Mouse (Mus musculus) retina, postnatal 1 day (tissue): ENCODE data around the gene Ube2z.
A peak's percentile ranks its signal among the peaks of the same experiment; 100 is the strongest.

Experiments
- DNase-seq: peaks from one replicate; pipeline ENCODE4 v3.0.0-alpha.2; 2012

Gene Ube2z

GRCm38 (mm10) chr11:96050854-96051253, 14.3 kb downstream of the Ube2z start:
- no peak for DNase-seq

GRCm38 (mm10) chr11:96049939-96050338, 15.2 kb downstream of the Ube2z start:
- no peak for DNase-seq

GRCm38 (mm10) chr11:96047469-96048373, 17.5 kb downstream of the Ube2z start:
- DNase-seq = no peak

GRCm38 (mm10) chr11:96046793-96047192, 18.4 kb downstream of the Ube2z start:
- no peak for DNase-seq

- DNase-seq = no peak
Measured at GRCm38 (mm10) chr11:96046028-96046427, 19.2 kb downstream of the Ube2z start.

- DNase-seq = no peak
Measured at GRCm38 (mm10) chr11:96044803-96045567, 20.2 kb downstream of the Ube2z start.

- DNase-seq = no peak
Measured at GRCm38 (mm10) chr11:96038560-96038959, 26.6 kb downstream of the Ube2z start.

- no peak for DNase-seq
Measured at GRCm38 (mm10) chr11:96037499-96037898, 27.7 kb downstream of the Ube2z start.

- DNase-seq = no peak
Measured at GRCm38 (mm10) chr11:96035133-96035532, 30.1 kb downstream of the Ube2z start.

- DNase-seq = peak; percentile 95
Measured at GRCm38 (mm10) chr11:96034596-96035052, 30.6 kb downstream of the Ube2z start, which contains the start of gene Snf8. Snf8 (plus strand) TSS chr11:96034885.

GRCm38 (mm10) chr11:96034116-96034515, 31.1 kb downstream of the Ube2z start:
- no peak for DNase-seq

GRCm38 (mm10) chr11:96033264-96033663, 31.9 kb downstream of the Ube2z start:
- DNase-seq = peak; percentile 39

GRCm38 (mm10) chr11:96031701-96032100, 33.5 kb downstream of the Ube2z start:
- no peak for DNase-seq

- DNase-seq = no peak
Measured at GRCm38 (mm10) chr11:96030571-96030970, 34.6 kb downstream of the Ube2z start.

- no peak for DNase-seq
Measured at GRCm38 (mm10) chr11:96028130-96028529, 37.1 kb downstream of the Ube2z start.

GRCm38 (mm10) chr11:96020622-96021021, 44.6 kb downstream of the Ube2z start:
- no peak for DNase-seq

GRCm38 (mm10) chr11:96017941-96018351, 47.2 kb downstream of the Ube2z start:
- DNase-seq = no peak

- DNase-seq = no peak
Measured at GRCm38 (mm10) chr11:96015421-96015820, 49.8 kb downstream of the Ube2z start.

- DNase-seq = no peak
Measured at GRCm38 (mm10) chr11:96011982-96012381, 53.2 kb downstream of the Ube2z start.

GRCm38 (mm10) chr11:96008827-96009226, 56.4 kb downstream of the Ube2z start:
- DNase-seq = no peak

- DNase-seq = peak; percentile 55
Measured at GRCm38 (mm10) chr11:96007516-96008235, 57.5 kb downstream of the Ube2z start.

- DNase-seq = peak; percentile 87
Measured at GRCm38 (mm10) chr11:96006852-96007515, 58.2 kb downstream of the Ube2z start.
